Mouse (Mus musculus): Measurements from ENCODE around the gene Dlg4.

DNA sequence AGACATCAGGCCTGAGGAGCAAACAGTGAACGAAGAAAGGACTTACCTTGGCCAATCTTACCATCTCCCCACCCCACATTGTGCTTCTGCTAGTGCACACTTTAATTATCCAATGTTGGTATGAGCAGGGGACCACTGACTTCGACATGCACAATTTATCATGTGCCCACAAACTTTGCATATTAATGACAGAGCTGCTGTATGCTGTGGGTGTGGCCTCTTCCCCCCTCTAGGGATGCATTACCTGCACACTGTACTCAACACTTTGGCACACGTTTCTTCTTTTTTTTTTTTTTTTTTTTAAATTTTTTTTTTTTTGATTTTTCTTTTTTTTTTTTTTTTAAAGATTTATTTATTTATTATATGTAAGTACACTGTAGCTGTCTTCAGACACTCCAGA, 46.0 kb upstream of the Dlg4 start:
- TF ChIP-seq CTCF (IDR thresholded peaks at IDR 0.05; ENCODE audit: low read depth, low read length) (no peak), POLR2A (IDR thresholded peaks at IDR 0.05; ENCODE audit: extremely low read depth, insufficient read depth, low read length) (no peak)

Measured in liver, adult 2 months (tissue).